ENCODE assay signal across 7 mouse cellular contexts in the genomic region with DNA sequence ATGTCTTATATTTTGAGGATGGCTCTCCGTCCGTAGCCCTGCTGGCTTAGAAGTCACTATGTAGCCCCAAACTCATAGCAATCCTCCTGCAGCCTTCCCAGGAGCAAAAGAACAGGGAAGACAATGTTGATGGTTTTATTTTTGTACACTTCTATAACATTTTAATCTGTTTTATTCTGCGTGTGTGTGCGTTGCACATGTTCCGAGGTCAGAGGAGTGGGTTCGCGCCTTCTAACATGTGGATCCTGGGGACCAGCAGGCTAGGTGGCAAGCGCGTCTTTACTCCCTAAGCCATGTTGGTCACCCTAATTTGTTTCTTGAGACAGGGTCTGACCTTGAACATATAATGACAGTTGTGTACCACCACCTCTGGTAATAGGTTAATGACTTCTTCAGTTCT. TPM values are rescaled to one million over a fixed set of nuclear protein-coding genes. Genes with fewer than 3 reads are reported as not detected.
A peak's percentile ranks its signal among the peaks of the same experiment; 100 is the strongest.
DNase-seq lines count a peak whose midpoint lies in the region; ATAC-seq and TF ChIP-seq lines count a peak whose summit lies in the region.

No protein-coding gene starts in this region.

- no peaks in the 10 kb centered on the region for H3K9me3 ChIP-seq in lung, embryonic 16.5 days (ENCODE audit: control insufficient read depth, low read length)
- no peaks in the 10 kb centered on the region for H3K9me3 ChIP-seq in forebrain, embryonic 12.5 days
- no peaks in the 10 kb centered on the region for H3K9me3 ChIP-seq in limb, embryonic 12.5 days

- TF ChIP-seq CTCF in small intestine, adult 2 months (IDR thresholded peaks at IDR 0.05; ENCODE audit: extremely low read depth, insufficient read length, insufficient replicate concordance, low read depth, low read length) = no peak

- peak overlapping the region; percentile 66 for H3K27ac ChIP-seq in lung, embryonic 16.5 days (ENCODE audit: low read length)
- no peak overlapping the region for H3K27ac ChIP-seq in forebrain, embryonic 12.5 days
- no peak overlapping the region for H3K27ac ChIP-seq in limb, embryonic 12.5 days
- H3K27ac ChIP-seq in small intestine, adult 2 months (ENCODE audit: insufficient read depth, low read depth, low read length) = peak overlapping the region; percentile 66

- H3K36me3 ChIP-seq in lung, embryonic 16.5 days (ENCODE audit: control insufficient read depth, insufficient read depth, low read length) = no peaks in the 10 kb centered on the region
- no peaks in the 10 kb centered on the region for H3K36me3 ChIP-seq in forebrain, embryonic 12.5 days (replicated peaks)
- H3K36me3 ChIP-seq in limb, embryonic 12.5 days = no peaks in the 10 kb centered on the region
- H3K36me3 ChIP-seq in small intestine, adult 2 months (ENCODE audit: control insufficient read depth, insufficient read depth, low read length) = peaks cover 1% of the 10 kb centered on the region; the same call in 1 of the 2 replicates

- DNase-seq in lung, postnatal 14 days = no peak
- DNase-seq in thymus, postnatal 36 days = no peak

- WGBS in lung, embryonic 16.5 days = 57% methylated on average over 9 of the region's 9 CpGs
- 55% methylated on average over 9 of the region's 9 CpGs for WGBS in forebrain, embryonic 12.5 days
- 57% methylated on average over 9 of the region's 9 CpGs for WGBS in limb, embryonic 12.5 days
- 46% methylated on average over 9 of the region's 9 CpGs for WGBS in small intestine, adult 2 months

- H3K4me2 ChIP-seq in lung, embryonic 16.5 days (ENCODE audit: low read depth, low read length) = peak overlapping the region; percentile 85
- peak overlapping the region; percentile 95 for H3K4me2 ChIP-seq in forebrain, embryonic 12.5 days
- peak overlapping the region; percentile 90 for H3K4me2 ChIP-seq in limb, embryonic 12.5 days

- ATAC-seq in lung, embryonic 16.5 days (ENCODE audit: low read depth) = no peak
- ATAC-seq in forebrain, embryonic 12.5 days (ENCODE audit: low FRiP score) = no peak
- no peak for ATAC-seq in limb, embryonic 12.5 days (ENCODE audit: insufficient number of reproducible peaks, insufficient read depth, low FRiP score, low TSS enrichment, low read depth)
- ATAC-seq in erythroid progenitor cell, adult 5-6 weeks (replicated peaks; ENCODE audit: low FRiP score, poor library complexity, severe bottlenecking) = no peak

- peak overlapping the region; percentile 84 for H3K9ac ChIP-seq in lung, embryonic 16.5 days (ENCODE audit: low read length)
- H3K9ac ChIP-seq in forebrain, embryonic 12.5 days = peak overlapping the region; percentile 85
- H3K9ac ChIP-seq in limb, embryonic 12.5 days (replicated peaks) = peak overlapping the region; percentile 70; the same call in 1 of the 2 replicates

- TF ChIP-seq POLR2A in small intestine, adult 2 months (IDR thresholded peaks at IDR 0.05; ENCODE audit: low read depth, low read length) = no peak

- H3K4me3 ChIP-seq in lung, embryonic 16.5 days (ENCODE audit: low read length) = peak overlapping the region; percentile 75
- H3K4me3 ChIP-seq in forebrain, embryonic 12.5 days (replicated peaks) = peak overlapping the region; percentile 71
- H3K4me3 ChIP-seq in limb, embryonic 12.5 days (replicated peaks) = peak overlapping the region; percentile 67
- H3K4me3 ChIP-seq in small intestine, adult 2 months (ENCODE audit: low read depth, low read length) = peak overlapping the region; percentile 82

- peaks cover 38% of the 10 kb centered on the region for H3K27me3 ChIP-seq in lung, embryonic 16.5 days (ENCODE audit: control insufficient read depth, insufficient read depth, low read depth, low read length)
- H3K27me3 ChIP-seq in forebrain, embryonic 12.5 days = peaks cover 81% of the 10 kb centered on the region
- H3K27me3 ChIP-seq in limb, embryonic 12.5 days = peaks cover 83% of the 10 kb centered on the region
- H3K27me3 ChIP-seq in small intestine, adult 2 months (ENCODE audit: control insufficient read depth, insufficient read depth, low read length) = no peaks in the 10 kb centered on the region

- H3K4me1 ChIP-seq in lung, embryonic 16.5 days (replicated peaks; ENCODE audit: control insufficient read depth, insufficient read depth, low read length) = peaks cover 7% of the 10 kb centered on the region
- peaks cover 24% of the 10 kb centered on the region for H3K4me1 ChIP-seq in forebrain, embryonic 12.5 days
- peaks cover 23% of the 10 kb centered on the region for H3K4me1 ChIP-seq in limb, embryonic 12.5 days (replicated peaks)
- peaks cover 5% of the 10 kb centered on the region for H3K4me1 ChIP-seq in small intestine, adult 2 months (ENCODE audit: control insufficient read depth, insufficient read depth, insufficient read length, low read length)

RNA-seq across cellular contexts. Expression of a gene that starts 0.7 kb away (rescaled TPM):
- polyA plus RNA-seq in lung, embryonic 16.5 days (2015; fragmentation: Nextera tagmentation; extraction: Ambion mirVana) = 8.9 and 9.1 TPM in 2 replicates
- 2.5 and 2.9 TPM in 2 replicates for polyA plus RNA-seq in forebrain, embryonic 12.5 days (2016; fragmentation: Nextera tagmentation; extraction: Ambion mirVana)
- 3.8 and 4.4 TPM in 2 replicates for polyA plus RNA-seq in limb, embryonic 12.5 days (2016; fragmentation: Nextera tagmentation; extraction: Ambion mirVana)
- polyA plus RNA-seq in small intestine, adult 2 months (2012; rRNA removed) = 14.3 and 20.3 TPM in 2 replicates
- total RNA-seq in erythroid progenitor cell, adult 5-6 weeks (2015; ENCODE audit: low replicate concordance) = 2.1 and 5.4 TPM in 2 replicates
- 0.68 and 0.90 TPM in 2 replicates for total RNA-seq in erythroid progenitor cell, adult 5-6 weeks (2017; ENCODE audit: low replicate concordance)

RNA-seq across cellular contexts. Expression of a gene that starts 5.2 kb away (rescaled TPM):
- 0.67 and 0.68 TPM in 2 replicates for polyA plus RNA-seq in lung, embryonic 16.5 days (2015; fragmentation: Nextera tagmentation; extraction: Ambion mirVana)
- 13.7 and 16.0 TPM in 2 replicates for polyA plus RNA-seq in forebrain, embryonic 12.5 days (2016; fragmentation: Nextera tagmentation; extraction: Ambion mirVana)
- polyA plus RNA-seq in limb, embryonic 12.5 days (2016; fragmentation: Nextera tagmentation; extraction: Ambion mirVana) = 0.60 and 0.86 TPM in 2 replicates
- 1.6 TPM in 2 replicates for polyA plus RNA-seq in small intestine, adult 2 months (2012; rRNA removed)
- total RNA-seq in erythroid progenitor cell, adult 5-6 weeks (2015; ENCODE audit: low replicate concordance) = not detected in 2 replicates
- total RNA-seq in erythroid progenitor cell, adult 5-6 weeks (2017; ENCODE audit: low replicate concordance) = not detected in 2 replicates

RNA-seq across cellular contexts. Expression of a gene that starts 12.2 kb away (rescaled TPM):
- 1.4 and 1.5 TPM in 2 replicates for polyA plus RNA-seq in lung, embryonic 16.5 days (2015; fragmentation: Nextera tagmentation; extraction: Ambion mirVana)
- polyA plus RNA-seq in forebrain, embryonic 12.5 days (2016; fragmentation: Nextera tagmentation; extraction: Ambion mirVana) = not detected in 2 replicates
- polyA plus RNA-seq in limb, embryonic 12.5 days (2016; fragmentation: Nextera tagmentation; extraction: Ambion mirVana) = 0.54 and 0.64 TPM in 2 replicates
- 9.1 and 30.2 TPM in 2 replicates for polyA plus RNA-seq in small intestine, adult 2 months (2012; rRNA removed)
- total RNA-seq in erythroid progenitor cell, adult 5-6 weeks (2015; ENCODE audit: low replicate concordance) = 3.6 TPM in 1 of 2 replicates, not detected in the other
- not detected in 2 replicates for total RNA-seq in erythroid progenitor cell, adult 5-6 weeks (2017; ENCODE audit: low replicate concordance)

RNA-seq across cellular contexts. Expression of a gene that starts 24.8 kb away (rescaled TPM):
- 4.4 and 4.6 TPM in 2 replicates for polyA plus RNA-seq in lung, embryonic 16.5 days (2015; fragmentation: Nextera tagmentation; extraction: Ambion mirVana)
- polyA plus RNA-seq in forebrain, embryonic 12.5 days (2016; fragmentation: Nextera tagmentation; extraction: Ambion mirVana) = 0.36 and 0.72 TPM in 2 replicates
- polyA plus RNA-seq in limb, embryonic 12.5 days (2016; fragmentation: Nextera tagmentation; extraction: Ambion mirVana) = 0.70 and 1.1 TPM in 2 replicates
- 180 and 195 TPM in 2 replicates for polyA plus RNA-seq in small intestine, adult 2 months (2012; rRNA removed)
- total RNA-seq in erythroid progenitor cell, adult 5-6 weeks (2015; ENCODE audit: low replicate concordance) = 12.2 and 12.3 TPM in 2 replicates
- 10.9 and 14.4 TPM in 2 replicates for total RNA-seq in erythroid progenitor cell, adult 5-6 weeks (2017; ENCODE audit: low replicate concordance)

RNA-seq across cellular contexts. Expression of a gene that starts 48.7 kb away (rescaled TPM):
- 6.5 and 8.0 TPM in 2 replicates for polyA plus RNA-seq in lung, embryonic 16.5 days (2015; fragmentation: Nextera tagmentation; extraction: Ambion mirVana)
- 38.4 and 38.9 TPM in 2 replicates for polyA plus RNA-seq in forebrain, embryonic 12.5 days (2016; fragmentation: Nextera tagmentation; extraction: Ambion mirVana)
- polyA plus RNA-seq in limb, embryonic 12.5 days (2016; fragmentation: Nextera tagmentation; extraction: Ambion mirVana) = 5.5 and 6.0 TPM in 2 replicates
- 11.9 and 20.1 TPM in 2 replicates for polyA plus RNA-seq in small intestine, adult 2 months (2012; rRNA removed)
- total RNA-seq in erythroid progenitor cell, adult 5-6 weeks (2015; ENCODE audit: low replicate concordance) = 152 and 165 TPM in 2 replicates
- total RNA-seq in erythroid progenitor cell, adult 5-6 weeks (2017; ENCODE audit: low replicate concordance) = 245 and 276 TPM in 2 replicates

Comparison
In these comparisons a context has a peak if more than half of its experiments do, and no peak if none do; other contexts are left out.
1. H3K27ac ChIP-seq: peak in lung, embryonic 16.5 days (single experiment) and small intestine, adult 2 months (single experiment); none in forebrain, embryonic 12.5 days (single experiment) and limb, embryonic 12.5 days (single experiment).
2. Peak in every context shown above with its lines, with median percentiles within 50 percentile points of each other: H3K4me2 ChIP-seq, H3K4me3 ChIP-seq and H3K9ac ChIP-seq.